Mouse (Mus musculus) retina, postnatal 1 day (tissue): ENCODE results near the gene Gltp.
A peak's percentile ranks its signal among the peaks of the same experiment; 100 is the strongest.

Experiments
- DNase-seq: peaks from one replicate; pipeline ENCODE4 v3.0.0-alpha.2; 2012

The Gltp gene

GRCm38 (mm10) chr5:114690633-114691567 is at the start of gene Gltp:
Gene Gltp (minus strand): TSS chr5:114690984.
- DNase-seq, result peak; percentile 96

DNA sequence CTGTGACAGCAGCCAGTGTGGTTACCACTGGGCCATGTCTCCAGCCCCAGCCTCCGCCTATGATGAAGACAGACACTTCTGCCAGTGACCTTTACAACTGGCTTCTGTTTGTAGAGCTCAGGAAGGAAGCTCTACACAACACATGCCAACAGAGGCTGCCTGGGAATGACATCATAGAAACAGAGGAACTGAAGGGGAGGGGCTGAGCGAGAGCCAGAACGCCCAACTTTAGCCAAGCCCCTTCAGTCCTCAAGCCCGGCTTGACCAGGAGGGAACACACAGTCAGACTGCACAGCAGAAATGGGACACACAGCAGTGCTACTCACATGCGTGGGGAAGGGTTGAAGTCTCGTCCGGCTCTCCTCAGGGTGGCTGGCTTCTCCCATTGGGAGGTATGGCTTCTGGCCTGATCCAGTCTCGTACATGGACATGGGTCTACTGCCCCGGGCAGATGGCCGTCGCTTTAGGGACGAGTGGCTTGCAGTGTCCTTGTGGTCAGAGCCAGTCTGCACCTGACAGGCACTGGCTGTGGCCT is 48.0 kb upstream of the Gltp start:
- no peak for DNase-seq

GRCm38 (mm10) chr5:114737090-114737887 is 46.5 kb upstream of the Gltp start:
- DNase-seq, result no peak

DNA sequence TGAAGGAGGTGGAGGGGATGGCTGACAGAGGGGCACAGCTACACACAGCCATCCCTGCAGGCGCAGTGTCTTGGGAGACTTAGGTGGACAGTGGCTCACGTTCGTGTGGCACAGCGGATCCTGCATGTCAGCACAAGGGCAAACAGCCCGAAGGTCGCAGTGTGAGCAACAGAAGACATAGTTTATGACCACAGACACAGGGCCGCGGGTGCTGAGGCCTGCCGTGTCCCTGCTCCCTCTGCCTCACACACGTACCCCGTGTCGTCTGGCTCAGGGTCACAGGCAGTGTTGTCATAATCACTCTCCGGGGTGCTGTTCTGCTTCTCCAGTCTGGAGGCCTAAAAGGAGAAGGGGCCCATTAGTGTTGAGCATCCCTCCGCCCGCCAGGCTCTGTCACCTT is 42.8 kb upstream of the Gltp start:
- DNase-seq, result no peak

DNA sequence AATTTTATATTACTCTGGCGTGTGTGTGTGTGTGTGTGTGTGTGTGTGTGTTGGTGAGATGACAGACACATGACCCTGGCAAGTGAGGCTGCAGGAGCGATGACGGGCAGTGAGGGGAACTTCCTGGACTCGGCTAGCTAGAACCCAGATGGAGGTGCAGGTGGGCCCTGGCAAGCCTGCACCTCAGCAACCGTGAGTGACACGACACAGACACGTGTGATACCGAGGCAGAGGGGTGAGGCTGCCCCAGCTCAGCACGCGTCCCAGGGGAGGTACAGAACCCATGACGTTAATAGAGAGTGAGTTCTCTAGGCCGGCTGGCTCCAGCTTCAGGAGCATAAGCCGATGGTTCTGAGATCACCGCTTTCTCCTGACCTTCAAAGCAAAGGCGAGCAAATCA is 41.2 kb upstream of the Gltp start:
- no peak for DNase-seq

DNA sequence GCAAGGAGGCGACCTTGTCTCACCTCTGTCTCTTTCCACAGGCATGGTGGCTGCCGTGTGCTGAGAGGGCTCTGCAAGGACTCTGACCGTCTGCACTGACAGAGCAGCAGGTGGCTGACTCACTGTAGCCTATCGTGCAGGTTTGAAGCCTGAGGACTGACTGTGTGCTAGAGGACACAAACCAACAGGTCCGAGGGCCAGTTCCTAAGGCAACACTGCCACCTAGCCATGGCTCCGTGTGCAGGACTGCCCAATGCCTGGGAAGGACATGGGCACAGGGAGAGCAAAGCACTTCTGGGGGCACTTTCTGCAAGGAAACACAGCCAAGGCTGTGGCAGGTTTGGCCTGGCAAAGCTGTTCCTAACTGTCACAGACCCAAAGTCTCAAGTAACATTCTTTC is 40.7 kb upstream of the Gltp start:
- DNase-seq, result no peak

- no peak for DNase-seq
Measured at GRCm38 (mm10) chr5:114730129-114730528, 39.3 kb upstream of the Gltp start.

GRCm38 (mm10) chr5:114728160-114728559 is 37.4 kb upstream of the Gltp start:
- no peak for DNase-seq

- no peak for DNase-seq
Measured at GRCm38 (mm10) chr5:114722846-114723245, 32.1 kb upstream of the Gltp start.

- DNase-seq, result no peak
Measured at GRCm38 (mm10) chr5:114721969-114722368, 31.2 kb upstream of the Gltp start.

GRCm38 (mm10) chr5:114720784-114721183 is 30.0 kb upstream of the Gltp start:
- no peak for DNase-seq

DNA sequence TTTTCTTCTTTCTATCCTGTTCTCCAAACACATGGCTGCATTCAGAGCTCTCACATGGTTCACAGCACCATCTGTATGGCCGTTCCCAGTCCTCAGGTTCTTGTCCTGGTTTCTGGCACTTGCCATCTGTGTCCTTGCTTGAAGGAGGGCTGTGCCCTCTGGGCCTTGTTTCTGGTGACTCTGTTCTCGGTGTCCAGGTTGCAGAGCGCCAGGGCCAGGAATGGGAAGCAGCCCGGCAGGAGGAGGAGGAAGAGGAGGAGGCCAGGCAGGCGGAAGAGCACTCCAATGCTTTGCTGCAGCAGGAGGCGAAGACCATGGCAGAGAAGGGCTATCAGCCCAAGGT is 29.1 kb upstream of the Gltp start:
- DNase-seq, result no peak

DNA sequence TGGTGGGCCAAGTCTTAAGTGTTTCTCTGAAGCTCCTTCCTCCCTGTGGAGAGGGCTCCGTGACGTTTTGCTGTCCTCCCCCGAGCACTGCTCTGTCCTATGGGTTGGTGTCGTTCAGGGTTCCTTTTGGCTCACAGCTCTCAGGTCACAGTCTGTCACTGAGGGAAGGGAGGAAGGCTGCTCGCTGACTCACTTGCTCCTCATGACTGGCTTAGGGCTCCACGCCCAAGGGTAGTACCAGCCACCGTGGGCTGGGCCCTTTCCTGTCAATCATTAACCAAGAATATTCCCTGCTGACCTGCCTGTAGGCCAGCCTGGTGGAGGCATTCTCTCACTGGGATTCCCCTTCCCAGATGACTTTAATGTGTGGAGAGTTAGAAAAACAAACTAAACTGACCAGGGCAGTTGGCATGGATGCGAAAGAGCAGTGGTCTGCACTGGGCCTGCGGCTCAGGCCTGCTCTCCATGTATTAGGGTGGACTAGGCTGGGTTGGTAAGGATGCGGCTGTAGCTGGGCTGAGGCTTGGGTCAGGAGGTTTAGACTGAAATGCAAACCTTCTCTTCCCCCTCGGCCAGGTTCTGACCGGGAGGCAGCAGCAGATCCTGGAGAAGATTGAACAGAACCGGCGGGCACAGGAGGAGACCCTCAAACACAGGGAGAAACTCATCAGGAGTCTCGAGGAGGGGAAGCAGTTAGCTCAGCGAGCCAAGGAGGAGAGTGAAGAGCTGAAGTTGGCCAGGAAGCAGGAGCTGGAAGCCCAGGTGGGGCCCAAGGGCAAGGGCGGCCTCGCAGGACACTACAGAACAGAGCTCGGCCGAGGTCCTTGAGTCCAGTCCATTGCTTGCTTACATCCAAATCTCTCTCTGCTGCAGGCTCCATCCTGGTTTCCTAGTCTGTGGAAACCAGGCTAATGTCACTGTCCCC is 28.5 kb upstream of the Gltp start:
- no peak for DNase-seq

GRCm38 (mm10) chr5:114718483-114718882 is 27.7 kb upstream of the Gltp start:
- DNase-seq, result no peak

- DNase-seq, result no peak
Measured at GRCm38 (mm10) chr5:114717937-114718336, 27.2 kb upstream of the Gltp start.

DNA sequence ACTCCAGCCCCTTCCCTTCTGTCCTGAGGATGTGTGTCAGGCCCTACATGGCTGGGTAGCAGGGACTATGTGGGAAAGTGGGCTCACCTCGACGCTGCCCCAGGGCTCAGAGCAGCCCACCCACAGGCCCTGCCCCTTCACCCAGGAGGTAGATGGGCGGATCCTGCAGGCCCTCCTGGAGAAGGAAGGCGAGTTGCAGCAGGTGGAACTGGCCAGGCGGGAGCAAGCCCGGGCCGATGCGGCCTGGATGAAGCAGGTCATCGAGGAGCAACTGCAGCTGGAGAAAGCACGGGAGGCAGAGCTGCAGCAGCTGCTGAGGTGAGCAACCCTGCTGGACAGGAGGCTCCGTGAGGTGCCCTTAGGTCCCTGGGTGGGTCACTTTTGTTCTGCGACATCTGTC is 26.5 kb upstream of the Gltp start:
- no peak for DNase-seq

GRCm38 (mm10) chr5:114714551-114714950 is 23.8 kb upstream of the Gltp start:
- no peak for DNase-seq

DNA sequence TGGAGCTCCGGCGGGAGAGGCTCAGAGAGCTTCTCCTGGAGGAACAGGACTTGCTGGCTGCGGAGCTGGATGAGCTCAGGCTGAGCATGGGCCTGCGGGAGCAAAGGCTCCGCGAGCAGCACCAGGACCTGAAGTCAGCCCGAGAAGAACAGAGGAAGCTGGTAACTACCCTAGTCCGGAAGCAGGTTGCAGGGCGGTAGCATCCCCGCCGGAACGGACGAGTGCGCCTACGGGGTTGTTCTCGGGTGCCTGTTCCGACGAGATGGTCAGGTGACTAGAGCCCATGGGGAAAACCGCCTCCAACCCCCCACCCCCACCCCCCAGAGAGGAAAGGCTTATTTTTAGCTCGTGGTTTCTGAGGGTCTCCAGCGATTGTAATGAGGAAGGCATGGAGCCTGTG is 18.6 kb upstream of the Gltp start:
- no peak for DNase-seq

DNA sequence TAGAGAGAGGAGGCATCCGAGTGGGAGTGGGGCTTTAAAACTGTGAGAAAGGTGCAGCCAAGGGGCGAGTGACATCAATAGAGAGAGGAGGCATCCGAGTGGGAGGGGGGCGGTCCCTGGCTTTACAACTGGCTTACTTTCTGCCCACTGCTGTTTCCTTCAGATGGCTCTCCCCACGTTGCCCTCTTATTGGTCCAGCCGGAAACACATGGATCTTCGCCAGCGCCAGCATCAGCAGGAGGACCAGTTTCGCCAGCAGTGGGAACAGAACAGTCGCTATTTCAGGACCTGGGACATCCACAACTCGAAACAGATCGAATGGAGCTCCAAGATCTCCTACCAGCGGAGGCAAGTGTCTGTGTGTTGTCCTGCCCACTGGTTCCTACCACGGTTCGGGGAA is 17.7 kb upstream of the Gltp start:
- no peak for DNase-seq

- DNase-seq, result peak; percentile 98
Measured at GRCm38 (mm10) chr5:114707265-114708068, 16.7 kb upstream of the Gltp start, which contains the start of gene Tchp. Gene Tchp (plus strand): TSS chr5:114707760.
